In genomic region chr15:93766981-93767380, GRCm38 (mm10) we compare ENCODE assay signal across 29 mouse cellular contexts.
"Had no signal": no experiment of that assay in that cellular context is flagged by ENCODE, and none has a peak within 500 bp of the region (broad histone marks: within the 10 kb centered on the region; RNA-seq: fewer than 3 reads in every experiment).

No protein-coding gene starts in this region.

- H3K9me3 ChIP-seq: heart, embryonic 10.5 days; heart, embryonic 12.5 days; heart, embryonic 13.5 days; heart, embryonic 15.5 days; hindbrain, embryonic 10.5 days; hindbrain, embryonic 12.5 days; hindbrain, embryonic 13.5 days; hindbrain, embryonic 15.5 days; intestine, embryonic 15.5 days; kidney, embryonic 15.5 days had no signal

- DNase-seq: heart, postnatal 10 days; heart, postnatal 14 days; heart, postnatal 36 days; heart, postnatal 4 days; kidney, adult 11 months; kidney, adult 18-20 months; kidney, postnatal 10 days; kidney, postnatal 4 days; layer of hippocampus, adult 9-11 months; layer of hippocampus, postnatal 36 days had no signal

- H3K36me3 ChIP-seq: heart, embryonic 10.5 days; heart, embryonic 12.5 days; heart, embryonic 13.5 days; heart, embryonic 15.5 days; hindbrain, embryonic 10.5 days; hindbrain, embryonic 12.5 days; hindbrain, embryonic 13.5 days; hindbrain, embryonic 15.5 days; intestine, embryonic 15.5 days; kidney, embryonic 15.5 days had no signal

- H3K27ac ChIP-seq: heart, embryonic 10.5 days; heart, embryonic 13.5 days; heart, embryonic 15.5 days; hindbrain, embryonic 10.5 days; hindbrain, embryonic 12.5 days; hindbrain, embryonic 13.5 days; hindbrain, embryonic 14.5 days; hindbrain, embryonic 15.5 days; hindbrain, postnatal 0 days; intestine, embryonic 15.5 days; kidney, embryonic 15.5 days; kidney, postnatal 0 days; layer of hippocampus, adult 2 months; left cerebral cortex, adult 2 months had no signal

- ATAC-seq: hindbrain, embryonic 16.5 days; hindbrain, postnatal 0 days; inflammation-experienced regulatory T-cells, adult 6 months; intestine, embryonic 15.5 days; intestine, embryonic 16.5 days; intestine, postnatal 0 days had no signal

- H3K9ac ChIP-seq: heart, embryonic 12.5 days; heart, embryonic 13.5 days; heart, embryonic 15.5 days; hindbrain, embryonic 12.5 days; hindbrain, embryonic 13.5 days; hindbrain, embryonic 14.5 days; hindbrain, embryonic 15.5 days; intestine, embryonic 15.5 days; kidney, embryonic 15.5 days had no signal

- H3K4me1 ChIP-seq: hindbrain, embryonic 10.5 days; hindbrain, embryonic 12.5 days; hindbrain, embryonic 13.5 days; hindbrain, embryonic 15.5 days; intestine, embryonic 15.5 days had no signal

- H3K27me3 ChIP-seq: heart, embryonic 12.5 days; heart, embryonic 15.5 days; hindbrain, embryonic 12.5 days; hindbrain, embryonic 13.5 days; hindbrain, embryonic 15.5 days; intestine, embryonic 15.5 days had no signal

- H3K4me3 ChIP-seq: heart, embryonic 10.5 days; heart, embryonic 12.5 days; heart, embryonic 13.5 days; heart, embryonic 15.5 days; hindbrain, embryonic 10.5 days; hindbrain, embryonic 12.5 days; hindbrain, embryonic 13.5 days; hindbrain, embryonic 15.5 days; intestine, embryonic 15.5 days; kidney, embryonic 15.5 days; layer of hippocampus, adult 2 months; left cerebral cortex, adult 2 months had no signal

- H3K4me2 ChIP-seq: heart, embryonic 12.5 days; heart, embryonic 13.5 days; heart, embryonic 15.5 days; hindbrain, embryonic 12.5 days; hindbrain, embryonic 13.5 days; hindbrain, embryonic 14.5 days; hindbrain, embryonic 15.5 days; intestine, embryonic 15.5 days; kidney, embryonic 15.5 days had no signal
